Mouse (Mus musculus) urinary bladder, postnatal 4 days (tissue): ENCODE results near the gene Capns1.
"Not testable (repeated sequence)": the region's sequence is repeated elsewhere in the genome, so short reads cannot be mapped to it uniquely, and the experiment has no call there.

Experiments used
- DNase-seq, 2 experiments: peaks; one replicate each; pipeline ENCODE4 v3.0.0; 2021 to 2022; ENCODE audit warnings: low spot score in 2 of 2

Gene Capns1

DNA sequence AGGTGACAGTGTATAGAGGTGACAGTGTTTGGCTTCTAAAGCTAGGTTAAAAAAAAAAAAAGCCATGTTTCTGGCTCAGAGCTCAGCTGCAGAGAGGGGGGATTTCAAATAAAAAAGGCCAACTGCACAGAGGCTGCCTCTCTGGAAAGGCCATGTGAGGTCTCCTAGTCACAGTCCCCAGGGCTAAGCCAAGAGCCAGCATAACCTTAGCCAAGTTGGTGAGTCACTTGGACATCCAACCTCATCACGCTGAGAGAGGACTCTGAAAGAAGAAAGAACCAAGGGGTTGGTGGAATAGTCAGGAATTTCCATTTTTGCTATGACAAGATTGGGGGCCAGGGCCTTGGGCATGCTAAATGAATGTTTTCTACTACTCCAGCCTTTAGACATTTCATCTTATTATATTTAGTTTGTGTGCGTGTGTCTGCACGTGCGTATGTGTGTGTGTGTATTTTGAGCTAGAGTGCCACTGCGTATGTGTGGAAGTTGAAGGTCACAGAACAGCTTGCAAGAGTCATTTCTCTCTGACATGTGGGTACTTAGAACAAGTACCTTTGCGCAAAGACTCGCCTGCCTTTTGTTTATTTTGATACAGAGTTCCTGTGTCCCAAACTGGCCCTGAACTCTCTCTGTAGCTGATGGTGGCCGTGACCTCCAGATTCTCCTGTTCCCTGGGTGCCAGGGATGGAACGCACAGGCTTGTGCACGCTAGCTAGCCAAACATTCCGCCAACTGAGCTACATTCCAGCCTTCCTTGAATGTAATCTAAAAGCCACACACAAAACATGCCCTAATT lies 4.5 kb upstream of the Capns1 start:
- peak in 1 of 2 experiments; percentile 17 for DNase-seq

- DNase-seq, result not testable (repeated sequence)
Measured at GRCm38 (mm10) chr7:30200661-30201060, 2.0 kb upstream of the Capns1 start.

GRCm38 (mm10) chr7:30200200-30200599 lies 1.6 kb upstream of the Capns1 start:
- peak in 1 of 2 experiments; percentile 18 for DNase-seq

GRCm38 (mm10) chr7:30199498-30200139 lies 1.0 kb upstream of the Capns1 start:
- DNase-seq, result no peak

- no peak for DNase-seq
Measured at GRCm38 (mm10) chr7:30197592-30198129, 950 bp downstream of the Capns1 start.

DNA sequence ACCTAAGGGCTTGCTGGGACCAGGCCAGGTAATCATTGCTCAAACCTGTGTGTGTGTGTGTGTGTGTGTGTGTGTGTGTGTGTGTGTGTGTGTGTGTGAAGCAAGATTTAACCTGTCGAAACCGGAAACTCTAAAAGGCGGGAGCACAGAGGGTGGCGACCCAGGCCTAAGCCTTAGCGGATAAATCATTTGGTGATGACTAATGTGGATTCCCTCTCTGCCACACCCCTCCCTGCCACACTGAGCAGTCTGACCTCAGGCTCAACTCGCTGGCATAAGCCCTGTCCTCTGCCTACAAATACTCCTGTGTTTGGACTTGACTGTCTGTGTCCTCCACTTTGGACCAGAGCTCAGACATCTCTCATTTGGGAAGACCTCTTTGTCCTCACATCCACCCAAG lies 2.4 kb downstream of the Capns1 start:
- DNase-seq, result no peak

DNA sequence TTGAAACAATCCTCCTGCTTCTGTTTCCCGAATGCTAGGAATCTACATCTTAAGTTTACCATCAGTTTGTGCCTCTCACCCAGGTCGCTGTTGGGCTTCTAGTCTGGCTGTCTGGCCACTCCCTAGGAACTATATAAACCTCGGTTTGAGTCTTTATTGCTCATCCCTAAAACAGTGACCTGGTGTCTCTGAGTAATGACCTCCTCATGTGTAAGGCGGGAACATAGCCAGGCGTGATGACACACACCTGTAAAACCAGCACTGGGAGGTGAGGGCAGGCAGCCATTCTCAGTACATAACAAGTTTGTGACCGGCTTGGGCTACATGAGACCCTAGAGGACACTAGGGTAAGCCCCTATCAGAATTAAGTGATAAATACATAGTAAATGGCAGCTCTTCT lies 3.1 kb downstream of the Capns1 start:
- no peak for DNase-seq

DNA sequence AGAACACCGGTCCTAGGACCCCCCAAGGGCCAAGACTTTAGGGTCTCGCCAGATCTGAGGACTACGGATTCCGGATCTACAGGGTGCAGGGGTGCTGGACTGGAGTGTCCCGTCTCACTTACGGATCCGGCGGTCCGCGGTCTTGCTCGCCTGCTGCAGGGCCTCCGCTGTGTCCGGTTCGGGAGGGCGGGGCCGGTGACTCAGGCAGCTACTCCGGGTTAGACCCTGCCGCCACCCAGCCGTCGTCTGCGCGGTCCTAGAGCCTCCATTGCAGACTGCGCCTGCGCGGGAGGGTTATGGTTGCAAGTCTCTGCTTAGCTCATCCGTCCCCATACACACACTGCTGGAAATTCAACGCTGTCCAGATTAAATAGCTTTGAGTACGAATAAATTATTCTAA lies 3.7 kb downstream of the Capns1 start:
- peak; percentile 93 to 96 for DNase-seq

GRCm38 (mm10) chr7:30194101-30194831 lies 4.3 kb downstream of the Capns1 start:
- DNase-seq, result no peak

- peak in 1 of 2 experiments; percentile 69 for DNase-seq
Measured at GRCm38 (mm10) chr7:30193581-30194100, 5.0 kb downstream of the Capns1 start.

DNA sequence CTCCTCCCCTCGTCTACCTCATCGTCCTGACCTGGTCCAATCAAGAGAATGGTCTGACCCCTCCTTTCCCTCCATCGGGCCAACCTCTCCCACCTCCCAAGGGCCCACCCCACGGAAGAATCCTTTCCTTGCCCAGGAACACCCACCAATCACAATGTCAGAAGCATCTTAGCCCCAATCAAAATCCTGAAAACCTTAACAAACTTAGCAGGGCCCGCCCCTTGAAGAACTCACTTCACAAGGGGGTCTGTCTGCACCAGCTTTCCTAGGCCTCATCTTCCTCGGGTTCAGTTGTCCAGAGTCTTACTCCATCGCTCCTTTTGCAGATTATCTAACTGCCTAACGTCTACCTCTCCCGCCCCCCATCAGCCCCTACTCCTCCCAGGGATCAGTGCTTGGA lies 5.6 kb downstream of the Capns1 start:
- no peak for DNase-seq

DNA sequence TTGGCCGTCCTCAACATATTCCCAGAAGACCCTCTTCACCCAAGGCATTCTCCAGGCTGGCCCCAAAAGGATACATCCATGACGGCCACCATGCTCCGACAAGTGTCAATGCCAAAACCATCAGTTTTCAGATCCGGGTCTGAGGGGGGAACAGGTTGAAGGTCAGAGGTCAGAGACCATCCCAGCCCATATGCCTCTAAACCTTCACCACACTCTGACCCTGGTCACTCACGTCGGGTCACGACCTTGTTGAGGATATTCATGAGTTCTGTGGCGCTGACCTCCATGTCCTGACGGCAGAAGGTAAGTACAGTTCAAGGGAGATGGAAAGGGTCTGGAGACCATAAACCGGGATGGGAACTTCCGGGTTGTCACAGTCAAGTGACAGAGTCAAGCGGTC lies 6.5 kb downstream of the Capns1 start:
- DNase-seq, result no peak

DNA sequence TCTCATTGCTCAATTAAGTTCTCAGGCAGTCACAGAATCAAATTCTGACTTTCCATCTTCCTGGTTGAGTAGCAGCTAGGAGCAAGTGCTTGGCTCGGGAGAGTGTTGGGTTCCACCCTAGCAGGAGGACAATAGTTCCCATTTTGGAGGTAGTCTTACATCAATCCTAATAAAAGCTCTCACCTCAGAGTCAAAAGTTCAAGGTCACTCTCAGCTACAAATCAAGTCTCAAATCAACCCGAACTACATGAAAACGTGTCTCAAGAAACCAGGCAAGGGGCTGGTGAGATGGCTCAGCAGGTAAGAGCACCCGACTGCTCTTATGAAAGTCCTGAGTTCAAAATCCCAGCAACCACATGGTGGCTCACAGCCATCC lies 9.5 kb downstream of the Capns1 start:
- no peak for DNase-seq

- DNase-seq, result no peak
Measured at GRCm38 (mm10) chr7:30188344-30189115, 10.1 kb downstream of the Capns1 start.

GRCm38 (mm10) chr7:30184641-30185348 lies 13.8 kb downstream of the Capns1 start:
- peak in 1 of 2 experiments; percentile 17 for DNase-seq

- peak; percentile 75 to 82 for DNase-seq
Measured at GRCm38 (mm10) chr7:30183879-30184289, 14.7 kb downstream of the Capns1 start, which contains the start of gene Cox7a1. Cox7a1 (plus strand) TSS chr7:30184144.

- not testable (repeated sequence) for DNase-seq
Measured at GRCm38 (mm10) chr7:30183189-30183588, 15.4 kb downstream of the Capns1 start.

DNA sequence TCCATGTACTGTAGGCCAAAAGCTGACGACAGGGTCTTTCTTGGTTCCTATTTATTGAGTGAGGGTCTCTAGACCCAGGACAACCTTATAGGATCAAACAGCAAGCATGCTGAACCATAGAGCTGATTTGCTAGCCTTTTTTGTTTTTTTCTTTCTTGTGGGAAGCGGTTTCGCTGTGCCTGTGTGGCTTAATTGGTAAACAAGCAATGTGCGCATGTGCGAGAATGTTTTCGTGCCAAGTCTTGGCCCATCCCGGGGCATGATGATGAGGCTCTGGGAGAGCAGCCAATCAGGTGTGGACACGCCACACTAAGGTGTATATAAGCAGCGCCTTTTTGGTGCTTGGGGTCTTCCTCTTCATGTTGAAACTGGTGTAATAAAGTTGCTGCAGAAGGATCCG lies 16.7 kb downstream of the Capns1 start:
- not testable (repeated sequence) for DNase-seq

DNA sequence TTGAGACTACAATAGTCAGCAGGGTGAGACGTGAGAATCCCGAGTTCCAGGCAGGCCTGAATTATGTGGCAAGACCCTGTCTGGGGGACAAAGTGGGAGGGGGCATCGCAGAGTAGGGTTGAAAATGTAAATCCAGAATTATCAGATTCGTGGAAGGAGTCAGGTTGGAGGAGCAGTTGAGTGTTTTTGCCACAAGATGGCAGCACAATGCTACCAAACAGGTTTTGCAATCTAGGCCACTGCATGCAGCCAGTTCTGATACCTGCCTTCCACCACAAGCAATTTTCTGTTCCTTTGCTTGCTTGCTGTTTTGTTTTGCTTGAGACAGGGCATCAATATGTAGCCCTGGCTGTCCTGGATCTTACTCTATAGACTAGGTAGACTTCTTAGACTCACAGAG lies 17.3 kb downstream of the Capns1 start:
- DNase-seq, result peak; percentile 53 to 76

DNA sequence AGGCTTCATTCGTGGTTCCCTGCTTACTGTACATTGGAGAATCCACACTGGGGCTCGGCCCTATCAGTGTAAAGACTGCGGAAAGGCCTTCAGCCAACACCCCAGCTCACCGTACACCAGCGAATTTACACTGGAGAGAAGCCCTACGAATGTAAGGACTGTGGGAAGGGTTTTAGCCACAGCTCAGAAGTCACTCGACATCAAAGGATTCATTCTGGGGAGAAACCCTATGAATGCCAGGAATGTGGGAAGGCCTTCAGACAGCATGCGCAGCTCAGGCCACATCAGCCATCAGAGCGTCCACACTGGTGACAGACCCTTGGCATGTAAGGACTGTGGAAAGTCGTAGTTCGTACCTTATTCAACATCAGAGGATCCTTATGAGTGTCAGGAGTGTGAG lies 20.4 kb downstream of the Capns1 start:
- no peak for DNase-seq

- DNase-seq, result no peak
Measured at GRCm38 (mm10) chr7:30176474-30176873, 22.1 kb downstream of the Capns1 start.
